Mouse (Mus musculus): ENCODE measurements at regions not wholly inside any gene's neighbourhood (a gene's known extent, or its start where the extent isn't known, plus 50 kb on each side); places are given as distances from the start of the nearest gene placed in this dataset.

DNA sequence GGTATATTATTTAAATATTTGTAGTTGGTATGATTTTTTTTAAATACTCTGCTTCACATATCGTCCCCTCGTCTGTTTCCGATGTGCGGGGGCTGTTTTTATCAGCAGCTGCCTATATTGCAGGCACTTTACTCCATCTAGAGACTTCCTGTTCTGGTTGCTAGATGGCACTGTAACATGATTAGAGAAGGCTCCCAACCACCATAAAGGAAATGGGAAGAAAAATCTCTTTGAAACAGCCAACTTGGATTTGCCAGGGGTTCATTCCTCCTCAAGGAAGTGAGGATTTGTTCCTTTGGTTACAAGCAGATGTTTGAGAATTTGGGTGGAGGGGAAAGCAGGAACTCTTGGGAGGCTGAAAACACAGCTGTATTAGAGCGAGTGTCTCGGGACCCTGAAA is 112.3 kb upstream of the Ndn start:
- TF ChIP-seq CTCF (IDR thresholded peaks at IDR 0.05; ENCODE audit: low read depth) (no peak), EP300 (IDR thresholded peaks at IDR 0.05; ENCODE audit: low read depth) (no peak)
